Mouse (Mus musculus): ENCODE measurements around the gene Tmem126a. TPM values are rescaled to one million over a fixed set of nuclear protein-coding genes. Genes with fewer than 3 reads are reported as not detected.

Tmem126a gene
- 10 to 100 TPM; 68.0 to 75.9 TPM for total RNA-seq (2021)
- long read RNA-seq, experiment 1, transcript Tmem126a-201 (5 exons, 799 nt), result major isoform, 53 of 75 reads
- long read RNA-seq, experiment 1, transcript Tmem126a-202 (5 exons, 756 nt), result minor isoform, 6 of 75 reads
- long read RNA-seq, experiment 1, partial matches to known transcripts, result 2 of 75 reads
- long read RNA-seq, experiment 1, other reads (novel, unspliced or antisense), result 11 of 75 reads
- long read RNA-seq, experiment 2, transcript Tmem126a-201 (5 exons, 799 nt), result major isoform, 37 of 42 reads
- long read RNA-seq, experiment 2, partial matches to known transcripts, result 2 of 42 reads
- long read RNA-seq, experiment 2, other reads (novel, unspliced or antisense), result 1 of 42 reads

GRCm38 (mm10) chr7:90456845-90457468 is at the start of gene Tmem126a:
TSS of gene Tmem126a (minus strand) at chr7:90457229.
- DNase-seq, result peak; percentile 91

GRCm38 (mm10) chr7:90482607-90483006 is 25.6 kb upstream of the Tmem126a start:
- DNase-seq, result no peak

- DNase-seq, result no peak
Measured at GRCm38 (mm10) chr7:90476313-90477245, 19.6 kb upstream of the Tmem126a start, which contains the start of gene Dlg2. TSS of gene Dlg2 (plus strand) at chr7:90476672.

- DNase-seq, result peak; percentile 99
Measured at GRCm38 (mm10) chr7:90475793-90476312, 18.8 kb upstream of the Tmem126a start, which contains the start of gene Tmem126b. TSS of gene Tmem126b (minus strand) at chr7:90476001.

GRCm38 (mm10) chr7:90473511-90473910 is 16.5 kb upstream of the Tmem126a start:
- no peak for DNase-seq

GRCm38 (mm10) chr7:90461441-90461840 is 4.4 kb upstream of the Tmem126a start:
- DNase-seq, result no peak

- DNase-seq, result peak; percentile 41
Measured at GRCm38 (mm10) chr7:90460930-90461329, 3.9 kb upstream of the Tmem126a start.

GRCm38 (mm10) chr7:90460330-90460729 is 3.3 kb upstream of the Tmem126a start:
- DNase-seq, result no peak

- DNase-seq, result peak; percentile 34
Measured at GRCm38 (mm10) chr7:90457517-90457916, 488 bp upstream of the Tmem126a start.

- no peak for DNase-seq
Measured at GRCm38 (mm10) chr7:90456149-90456844, 732 bp downstream of the Tmem126a start.

GRCm38 (mm10) chr7:90444206-90444605 is 12.8 kb downstream of the Tmem126a start:
- peak; percentile 25 for DNase-seq

- DNase-seq, result peak; percentile 82
Measured at GRCm38 (mm10) chr7:90443101-90444091, 13.6 kb downstream of the Tmem126a start.

GRCm38 (mm10) chr7:90442518-90443080 is 14.4 kb downstream of the Tmem126a start, which contains the start of gene Crebzf:
TSS of gene Crebzf (plus strand) at chr7:90442729.
- peak; percentile 96 for DNase-seq

GRCm38 (mm10) chr7:90442070-90442469 is 15.0 kb downstream of the Tmem126a start:
- DNase-seq, result no peak

- no peak for DNase-seq
Measured at GRCm38 (mm10) chr7:90440044-90440443, 17.0 kb downstream of the Tmem126a start.

- no peak for DNase-seq
Measured at GRCm38 (mm10) chr7:90432221-90432620, 24.8 kb downstream of the Tmem126a start.

GRCm38 (mm10) chr7:90427006-90427405 is 30.0 kb downstream of the Tmem126a start:
- no peak for DNase-seq

- DNase-seq, result peak; percentile 85
Measured at GRCm38 (mm10) chr7:90426020-90427001, 30.7 kb downstream of the Tmem126a start, which contains the start of gene Ccdc89. TSS of gene Ccdc89 (plus strand) at chr7:90426577.

Data from adrenal gland, postnatal 10 days (tissue).